ENCODE assay signal across 16 mouse cellular contexts in the genomic region with DNA sequence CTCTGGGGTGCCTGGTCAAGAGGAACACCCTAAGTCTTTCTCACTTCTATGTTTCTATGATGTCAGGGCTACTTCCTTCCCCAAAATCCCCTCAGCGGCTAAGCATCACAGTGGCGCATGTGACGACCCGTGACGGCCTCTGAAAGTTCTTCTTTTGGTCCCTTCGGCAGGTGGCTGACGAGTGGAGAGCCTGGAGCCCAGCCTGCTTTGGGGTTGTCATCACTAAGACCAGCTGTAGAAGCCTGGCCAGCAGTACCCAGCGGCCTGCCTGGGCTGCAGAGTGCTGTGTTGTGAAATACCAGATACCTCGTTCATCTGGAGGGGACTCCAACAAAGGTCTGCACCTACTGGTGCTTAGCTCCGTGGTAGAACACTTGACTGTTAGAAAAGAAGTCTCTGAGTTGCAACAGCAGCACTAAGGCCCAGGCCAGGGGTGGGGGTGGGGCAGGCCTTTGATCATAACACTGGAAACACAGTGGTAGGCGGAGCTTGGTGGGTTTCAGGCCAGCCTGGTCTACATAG. TPM values are rescaled to one million over a fixed set of nuclear protein-coding genes. Genes with fewer than 3 reads are reported as not detected.
A peak's percentile ranks its signal among the peaks of the same experiment; 100 is the strongest.
DNase-seq lines count a peak whose midpoint lies in the region; ATAC-seq lines count a peak whose summit lies in the region.
"Had no signal": no experiment of that assay in that cellular context is flagged by ENCODE, and none has a peak within 500 bp of the region (broad histone marks: within the 10 kb centered on the region; RNA-seq: fewer than 3 reads in every experiment).

No protein-coding gene starts in this region.

- no peak overlapping the region for H3K4me2 ChIP-seq in lung, embryonic 16.5 days (ENCODE audit: low read depth, low read length)
- H3K4me2 ChIP-seq in hindbrain, embryonic 12.5 days (replicated peaks) = no peak overlapping the region
- no peak overlapping the region for H3K4me2 ChIP-seq in forebrain, embryonic 12.5 days
- H3K4me2 ChIP-seq: lung, embryonic 15.5 days had no signal

- no peak overlapping the region for H3K9ac ChIP-seq in lung, embryonic 16.5 days (ENCODE audit: low read length)
- H3K9ac ChIP-seq in hindbrain, embryonic 12.5 days = no peak overlapping the region
- no peak overlapping the region for H3K9ac ChIP-seq in forebrain, embryonic 12.5 days
- H3K9ac ChIP-seq: lung, embryonic 15.5 days had no signal

- H3K9me3 ChIP-seq in heart, embryonic 10.5 days = no peaks in the 10 kb centered on the region
- no peaks in the 10 kb centered on the region for H3K9me3 ChIP-seq in lung, embryonic 16.5 days (ENCODE audit: control insufficient read depth, low read length)
- no peaks in the 10 kb centered on the region for H3K9me3 ChIP-seq in hindbrain, embryonic 12.5 days (replicated peaks)
- H3K9me3 ChIP-seq in forebrain, embryonic 12.5 days = no peaks in the 10 kb centered on the region
- H3K9me3 ChIP-seq: forebrain, embryonic 10.5 days; lung, embryonic 15.5 days had no signal

- H3K4me1 ChIP-seq in heart, embryonic 10.5 days = peaks cover 17% of the 10 kb centered on the region; the same call in 1 of the 2 replicates
- H3K4me1 ChIP-seq in lung, embryonic 16.5 days (replicated peaks; ENCODE audit: control insufficient read depth, insufficient read depth, low read length) = peaks cover 2% of the 10 kb centered on the region; the same call in 1 of the 2 replicates
- H3K4me1 ChIP-seq in hindbrain, embryonic 12.5 days = peaks cover 15% of the 10 kb centered on the region
- H3K4me1 ChIP-seq in forebrain, embryonic 12.5 days = peaks cover 9% of the 10 kb centered on the region

- H3K4me3 ChIP-seq in heart, embryonic 10.5 days = no peak overlapping the region
- no peak overlapping the region for H3K4me3 ChIP-seq in lung, embryonic 16.5 days (ENCODE audit: low read length)
- H3K4me3 ChIP-seq in hindbrain, embryonic 12.5 days = no peak overlapping the region
- no peak overlapping the region for H3K4me3 ChIP-seq in forebrain, embryonic 12.5 days (replicated peaks)
- H3K4me3 ChIP-seq: forebrain, embryonic 10.5 days; lung, embryonic 15.5 days had no signal

- peak; percentile 11; the same call in 1 of the 2 replicates for ATAC-seq in lung, embryonic 16.5 days (ENCODE audit: low read depth)
- no peak for ATAC-seq in hindbrain, embryonic 12.5 days (ENCODE audit: low FRiP score)
- ATAC-seq in forebrain, embryonic 12.5 days (ENCODE audit: low FRiP score) = no peak
- ATAC-seq: hindbrain, embryonic 16.5 days had no signal

- peak; percentile 98 for DNase-seq in heart, adult 11 months
- no peak for DNase-seq in heart, embryonic 10.5 days (ENCODE audit: low spot score)
- DNase-seq in CD4-positive, CD25-positive, alpha-beta regulatory T cell, adult 2 months (ENCODE audit: low read depth, low spot score) = peak; percentile 74
- DNase-seq in skeletal muscle tissue, adult 2 months (ENCODE audit: low read depth, low spot score) = peak; percentile 57
- DNase-seq in embryo, embryonic 9.5 days (ENCODE audit: extremely low spot score) = no peak
- DNase-seq: embryo, embryonic 11 days; gastrocnemius, postnatal 14 days; kidney, postnatal 14 days; thymus, postnatal 4 days had no signal

- H3K36me3 ChIP-seq in heart, embryonic 10.5 days = no peaks in the 10 kb centered on the region
- H3K36me3 ChIP-seq in lung, embryonic 16.5 days (ENCODE audit: control insufficient read depth, insufficient read depth, low read length) = no peaks in the 10 kb centered on the region
- H3K36me3 ChIP-seq in hindbrain, embryonic 12.5 days = no peaks in the 10 kb centered on the region
- H3K36me3 ChIP-seq in forebrain, embryonic 12.5 days (replicated peaks) = no peaks in the 10 kb centered on the region
- H3K36me3 ChIP-seq: forebrain, embryonic 10.5 days; lung, embryonic 15.5 days had no signal

- H3K27me3 ChIP-seq in heart, embryonic 10.5 days (ENCODE audit: insufficient read depth, poor library complexity, severe bottlenecking) = no peaks in the 10 kb centered on the region
- H3K27me3 ChIP-seq in lung, embryonic 16.5 days (ENCODE audit: control insufficient read depth, insufficient read depth, low read depth, low read length) = no peaks in the 10 kb centered on the region
- no peaks in the 10 kb centered on the region for H3K27me3 ChIP-seq in hindbrain, embryonic 12.5 days
- H3K27me3 ChIP-seq in forebrain, embryonic 12.5 days = no peaks in the 10 kb centered on the region
- H3K27me3 ChIP-seq: lung, embryonic 15.5 days had no signal

- no peak overlapping the region for H3K27ac ChIP-seq in heart, embryonic 10.5 days
- H3K27ac ChIP-seq in lung, embryonic 16.5 days (ENCODE audit: low read length) = no peak overlapping the region
- H3K27ac ChIP-seq in hindbrain, embryonic 12.5 days = no peak overlapping the region
- H3K27ac ChIP-seq in forebrain, embryonic 12.5 days = no peak overlapping the region
- H3K27ac ChIP-seq: forebrain, embryonic 10.5 days had no signal

- 64% methylated on average over 11 of the region's 11 CpGs for WGBS in heart, embryonic 10.5 days
- 77% methylated on average over 11 of the region's 11 CpGs for WGBS in lung, embryonic 16.5 days
- WGBS in hindbrain, embryonic 12.5 days = 80% methylated on average over 11 of the region's 11 CpGs
- WGBS in forebrain, embryonic 12.5 days = 86% methylated on average over 11 of the region's 11 CpGs

RNA-seq across cellular contexts. Expression of gene Cd83, which starts 19.2 kb away (rescaled TPM):
- 1.3 and 3.0 TPM in 2 replicates for polyA plus RNA-seq in heart, embryonic 10.5 days (2016; fragmentation: Nextera tagmentation; extraction: Ambion mirVana)
- 12.3 and 14.1 TPM in 2 replicates for polyA plus RNA-seq in lung, embryonic 16.5 days (2015; fragmentation: Nextera tagmentation; extraction: Ambion mirVana)
- 10.0 and 11.4 TPM in 2 replicates for polyA plus RNA-seq in hindbrain, embryonic 12.5 days (2016; fragmentation: Nextera tagmentation; extraction: Ambion mirVana)
- polyA plus RNA-seq in forebrain, embryonic 12.5 days (2016; fragmentation: Nextera tagmentation; extraction: Ambion mirVana) = 3.7 and 3.9 TPM in 2 replicates
- polyA plus RNA-seq: C2C12 had no signal

Comparison
In these comparisons a context has a peak if more than half of its experiments do, and no peak if none do; other contexts are left out.
1. DNase-seq: peak in heart, adult 11 months (single experiment), CD4-positive, CD25-positive, alpha-beta regulatory T cell, adult 2 months (single experiment) and skeletal muscle tissue, adult 2 months (single experiment); none in heart, embryonic 10.5 days (single experiment) and embryo, embryonic 9.5 days (single experiment).